Mouse (Mus musculus): ENCODE measurements around the gene Ndn.

GRCm38 (mm10) chr7:62365039-62365636 lies 18.8 kb downstream of the Ndn start:
- TF ChIP-seq POLR2A (IDR thresholded peaks at IDR 0.05; ENCODE audit: insufficient read length, low read depth) (no peak), E2F4 (IDR thresholded peaks at IDR 0.05; ENCODE audit: insufficient read depth) (no peak), MYOD1 (IDR thresholded peaks at IDR 0.05; ENCODE audit: control insufficient read depth in 1 of 3, insufficient read length in 2 of 3, low read depth in 2 of 3) (no peak)
